Mouse (Mus musculus) heart, embryonic 16.5 days (tissue): Measurements from ENCODE around the gene Hunk. TPM values are rescaled to one million over a fixed set of nuclear protein-coding genes. Genes with fewer than 3 reads are reported as not detected.

ENCODE experiments used
- ATAC-seq: fragments of 200-750 bp; cut with Nextera tagmentation; replicated peaks from 2 replicates; pipeline ENCODE4 v1.8.0; 2017; ENCODE audit warnings: moderate number of reproducible peaks; ENCODE audit not compliant: insufficient read depth, low FRiP score; ENCODE audit errors: extremely low read depth
- H3K27ac ChIP-seq: fragments of 300-500 bp; sonication (generic); 2 replicates; pipeline ENCODE4 v1.5.1; 2014; ENCODE audit warnings: mild to moderate bottlenecking, low read length, control low read depth, moderate library complexity
- H3K27me3 ChIP-seq: fragments of 300-500 bp; sonication (generic); 2 replicates; pipeline ENCODE4 v1.6.1; 2014; ENCODE audit warnings: low read length, mixed read lengths; ENCODE audit not compliant: control insufficient read depth, insufficient read depth
- H3K36me3 ChIP-seq: fragments of 300-500 bp; sonication (generic); 2 replicates; pipeline ENCODE4 v1.6.1; 2014; ENCODE audit not compliant: control insufficient read depth, insufficient read depth
- H3K4me1 ChIP-seq: fragments of 300-500 bp; sonication (generic); 2 replicates; pipeline ENCODE4 v1.6.1; 2014; ENCODE audit warnings: low read length, mixed read lengths; ENCODE audit not compliant: control insufficient read depth, insufficient read depth
- H3K4me2 ChIP-seq: fragments of 300-500 bp; sonication (generic); 2 replicates; pipeline ENCODE4 v1.6.1; 2014; ENCODE audit warnings: low read depth, mild to moderate bottlenecking, control low read depth, low read length
- H3K4me3 ChIP-seq: fragments of 300-500 bp; sonication (generic); 2 replicates; pipeline ENCODE4 v1.5.1; 2014; ENCODE audit warnings: mild to moderate bottlenecking, control low read depth, low read length
- H3K9ac ChIP-seq: fragments of 300-500 bp; sonication (generic); 2 replicates; pipeline ENCODE4 v1.6.1; 2014; ENCODE audit warnings: low read length, control low read depth
- H3K9me3 ChIP-seq: fragments of 300-500 bp; sonication (generic); replicated peaks from 2 replicates; pipeline ENCODE4 v1.6.1; 2016; ENCODE audit warnings: low read length; ENCODE audit not compliant: control insufficient read depth
- WGBS: fragments of 180-500 bp; shearing (Covaris S2); extraction: QIAGEN DNeasy Blood & Tissue Kit; methylation state at CpG from one replicate; pipeline ENCODE4 v1.1.7; 2014; 5-methylcytosine and 5-hydroxymethylcytosine counted together
- polyA plus RNA-seq: library from polyadenylated mRNA; unstranded; fragments of >200 nt; fragmentation: Nextera tagmentation; extraction: Ambion mirVana; gene quantifications from 2 replicates; pipeline ENCODE4 v1.2.1, GENCODE M21; 2015

Hunk gene
- polyA plus RNA-seq, 1 experiment from 2014 or later = 7.2 TPM

- ATAC-seq = no peak
- Histone ChIP-seq H3K9ac (no peak overlapping the region), H3K4me3 (no peak overlapping the region), H3K9me3 (no peaks in the 10 kb centered on the region), H3K27ac (no peak overlapping the region), H3K4me2 (no peak overlapping the region), H3K36me3 (no peaks in the 10 kb centered on the region), H3K27me3 (no peaks in the 10 kb centered on the region), H3K4me1 (peaks cover 4% of the 10 kb centered on the region; the same call in 1 of the 2 replicates)
- WGBS = 51% methylated on average over 9 of the region's 9 CpGs
These were observed 131.2 kb downstream of the Hunk start for GRCm38 (mm10) chr16:90517041-90517440.

DNA sequence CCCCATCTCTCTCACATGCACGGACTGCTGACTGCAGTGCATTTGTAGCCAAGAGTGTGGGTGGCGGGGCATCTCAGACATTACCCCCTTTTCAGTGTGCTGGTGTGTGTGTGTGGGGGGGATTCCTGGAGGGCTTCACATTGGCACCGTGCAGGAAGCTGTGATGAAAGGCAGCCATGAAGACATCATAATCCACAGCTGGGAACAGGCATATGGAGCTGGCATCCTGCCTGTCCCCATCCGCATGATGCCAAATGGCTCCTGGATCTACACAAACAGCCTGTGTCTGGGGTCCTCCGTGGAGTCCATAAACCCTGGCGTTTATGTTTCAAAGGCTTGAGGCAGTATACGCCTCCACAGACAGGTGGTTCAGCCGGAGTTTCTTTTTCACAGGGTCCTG is 132.4 kb downstream of the Hunk start:
- Histone ChIP-seq H3K4me1 (peaks cover 4% of the 10 kb centered on the region; the same call in 1 of the 2 replicates), H3K36me3 (no peaks in the 10 kb centered on the region), H3K9me3 (no peaks in the 10 kb centered on the region), H3K27ac (no peak overlapping the region), H3K27me3 (no peaks in the 10 kb centered on the region), H3K9ac (no peak overlapping the region), H3K4me3 (no peak overlapping the region), H3K4me2 (no peak overlapping the region)
- no peak for ATAC-seq
- WGBS = 72% methylated on average over 8 of the region's 8 CpGs

DNA sequence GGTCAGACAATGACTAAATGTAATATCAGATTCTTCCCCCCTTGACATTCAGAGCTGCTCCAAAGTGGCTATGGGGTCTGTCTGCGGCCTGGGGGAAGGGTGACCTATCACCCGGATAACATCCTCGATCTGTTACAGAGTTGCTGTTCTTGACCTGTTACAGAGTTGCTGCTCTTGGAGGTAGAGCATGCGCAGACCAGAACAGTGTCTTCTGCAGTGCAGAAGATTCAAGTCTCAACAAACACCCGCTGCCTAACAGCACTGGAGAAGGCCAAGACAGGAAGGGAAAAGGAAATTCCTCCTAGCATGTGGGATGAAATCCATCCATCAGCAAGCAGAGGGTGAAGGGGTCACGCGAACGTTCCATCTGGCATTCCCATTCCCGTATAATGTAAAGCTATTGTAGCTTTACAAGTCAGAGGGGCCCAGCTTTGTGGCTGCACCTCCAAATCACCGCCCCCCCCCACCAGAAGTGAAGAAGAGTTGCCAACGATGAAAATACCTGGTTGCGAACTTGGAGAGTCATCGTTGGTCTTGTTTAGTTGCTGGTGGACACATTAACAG is 133.0 kb downstream of the Hunk start:
- Histone ChIP-seq H3K27me3 (no peaks in the 10 kb centered on the region), H3K9me3 (no peaks in the 10 kb centered on the region), H3K9ac (no peak overlapping the region), H3K4me1 (peaks cover 4% of the 10 kb centered on the region; the same call in 1 of the 2 replicates), H3K36me3 (no peaks in the 10 kb centered on the region), H3K4me2 (no peak overlapping the region), H3K4me3 (no peak overlapping the region), H3K27ac (no peak overlapping the region)
- 61% methylated on average over 13 of the region's 13 CpGs for WGBS
- no peak for ATAC-seq

DNA sequence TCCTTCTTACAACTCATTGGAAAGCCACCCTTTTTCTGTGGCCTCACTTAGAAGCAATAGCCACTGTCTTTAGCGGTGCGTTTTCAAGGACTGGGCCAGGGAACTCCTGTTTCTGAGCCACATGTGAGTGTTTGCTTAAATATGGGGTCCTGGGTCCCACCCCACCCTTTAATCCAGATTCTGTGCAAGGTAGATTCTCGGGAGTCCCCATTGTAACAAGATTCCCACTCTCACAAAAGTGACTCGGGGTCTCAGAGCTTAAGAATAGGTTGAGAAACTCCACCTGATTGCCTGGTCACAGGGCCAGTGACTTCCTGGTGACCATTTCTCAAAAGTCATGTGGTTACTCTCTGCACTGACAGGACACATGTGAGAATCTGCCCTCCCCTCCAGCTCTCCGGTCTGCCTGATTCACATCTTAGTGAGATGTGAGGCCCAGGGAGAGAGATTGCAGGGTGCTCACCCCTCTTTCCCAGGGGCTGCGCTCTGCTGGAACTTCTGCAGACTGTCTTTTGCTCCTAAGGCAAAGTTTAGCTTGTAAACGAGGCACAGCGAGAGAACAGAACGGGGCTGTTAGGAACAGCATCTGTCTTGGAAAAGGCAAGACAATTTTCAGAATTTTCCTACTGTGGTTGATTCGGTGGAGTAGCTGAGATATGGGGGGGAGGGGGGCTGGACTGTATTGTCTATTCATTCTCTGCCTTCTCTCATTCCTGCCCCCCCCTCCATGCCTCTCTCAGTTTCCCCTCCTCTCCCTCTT is 135.6 kb downstream of the Hunk start:
- Histone ChIP-seq H3K27ac (no peak overlapping the region), H3K4me3 (no peak overlapping the region), H3K9me3 (no peaks in the 10 kb centered on the region), H3K4me2 (no peak overlapping the region), H3K4me1 (peaks cover 4% of the 10 kb centered on the region; the same call in 1 of the 2 replicates), H3K9ac (no peak overlapping the region), H3K27me3 (no peaks in the 10 kb centered on the region), H3K36me3 (no peaks in the 10 kb centered on the region)
- no peak for ATAC-seq
- WGBS = 30% methylated on average over 10 of the region's 10 CpGs

GRCm38 (mm10) chr16:90521951-90522255 is 136.1 kb downstream of the Hunk start:
- 41% methylated on average over 3 of the region's 3 CpGs for whole genome bisulfite sequencing
- no peak for ATAC-seq

DNA sequence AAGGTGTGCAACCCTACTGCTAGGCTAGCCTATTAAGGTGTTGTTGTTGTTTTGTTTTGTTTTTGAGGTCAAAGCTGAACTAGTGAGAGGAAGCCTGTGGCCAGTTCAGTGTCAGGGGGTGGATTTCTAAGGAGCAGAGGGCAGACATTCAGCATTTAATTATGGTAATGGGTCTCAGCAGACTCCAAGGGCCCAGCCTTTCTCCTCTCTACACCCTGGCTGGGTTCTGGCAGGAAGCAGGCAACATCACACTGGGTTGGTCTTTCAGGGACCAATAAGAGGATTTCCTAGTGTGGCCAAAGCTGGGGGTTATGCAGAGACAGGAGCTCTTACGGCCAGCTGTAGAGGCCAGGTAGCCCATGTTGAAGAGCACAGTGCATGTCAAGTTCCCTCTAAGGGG is 136.8 kb downstream of the Hunk start:
- H3K4me1 ChIP-seq = no peaks in the 10 kb centered on the region
- H3K27me3 ChIP-seq = no peaks in the 10 kb centered on the region
- no peak for ATAC-seq
- no peak overlapping the region for H3K4me2 ChIP-seq
- H3K9ac ChIP-seq = no peak overlapping the region
- H3K9me3 ChIP-seq = no peaks in the 10 kb centered on the region
- H3K4me3 ChIP-seq = no peak overlapping the region
- H3K36me3 ChIP-seq = no peaks in the 10 kb centered on the region
- 60% methylated on average over 1 of the region's 1 CpGs for WGBS
- no peak overlapping the region for H3K27ac ChIP-seq

More at GRCm38 (mm10) chr16:90521951-90522255, 136.1 kb downstream of the Hunk start:
- H3K36me3 ChIP-seq = no peaks in the 10 kb centered on the region
- no peak overlapping the region for H3K9ac ChIP-seq
- no peak overlapping the region for H3K27ac ChIP-seq
- H3K4me2 ChIP-seq = no peak overlapping the region
- H3K9me3 ChIP-seq = no peaks in the 10 kb centered on the region
- no peaks in the 10 kb centered on the region for H3K27me3 ChIP-seq
- no peak overlapping the region for H3K4me3 ChIP-seq
- H3K4me1 ChIP-seq = peaks cover 3% of the 10 kb centered on the region; the same call in 1 of the 2 replicates

GRCm38 (mm10) chr16:90523373-90523772 is 137.6 kb downstream of the Hunk start:
- H3K4me2 ChIP-seq = no peak overlapping the region
- no peak overlapping the region for H3K4me3 ChIP-seq
- no peak overlapping the region for H3K27ac ChIP-seq
- H3K36me3 ChIP-seq = no peaks in the 10 kb centered on the region
- H3K9ac ChIP-seq = no peak overlapping the region
- ATAC-seq = no peak
- H3K27me3 ChIP-seq = no peaks in the 10 kb centered on the region
- H3K9me3 ChIP-seq = no peaks in the 10 kb centered on the region
- no peaks in the 10 kb centered on the region for H3K4me1 ChIP-seq
- WGBS = 36% methylated on average over 6 of the region's 6 CpGs

DNA sequence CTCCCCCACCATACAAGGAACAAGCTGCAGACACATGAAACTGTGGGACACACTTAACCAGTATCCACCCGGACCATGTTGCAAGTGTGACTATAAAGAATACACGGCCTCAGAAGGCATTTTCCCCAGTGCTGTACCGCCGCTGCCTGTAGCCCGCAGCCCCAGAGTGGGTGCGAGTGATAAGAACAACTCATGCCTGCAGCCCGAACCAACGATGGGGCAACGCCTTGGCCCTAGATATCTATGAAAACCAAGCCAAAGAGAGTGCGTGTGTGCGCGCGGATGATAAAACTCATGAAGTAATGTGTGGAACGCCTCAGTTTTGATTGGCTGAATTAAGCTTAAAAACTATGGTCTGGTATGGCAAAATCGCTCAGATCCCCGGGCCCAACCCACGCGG is 138.1 kb downstream of the Hunk start:
- Histone ChIP-seq H3K9me3 (no peaks in the 10 kb centered on the region), H3K4me1 (no peaks in the 10 kb centered on the region), H3K4me2 (no peak overlapping the region), H3K9ac (no peak overlapping the region), H3K36me3 (no peaks in the 10 kb centered on the region), H3K27me3 (no peaks in the 10 kb centered on the region), H3K4me3 (no peak overlapping the region), H3K27ac (no peak overlapping the region)
- ATAC-seq = no peak
- 77% methylated on average over 18 of the region's 18 CpGs for WGBS

GRCm38 (mm10) chr16:90524393-90524792 is 138.6 kb downstream of the Hunk start:
- H3K27ac ChIP-seq = no peak overlapping the region
- ATAC-seq = no peak
- no peak overlapping the region for H3K4me3 ChIP-seq
- no peaks in the 10 kb centered on the region for H3K36me3 ChIP-seq
- H3K27me3 ChIP-seq = no peaks in the 10 kb centered on the region
- H3K9ac ChIP-seq = no peak overlapping the region
- H3K9me3 ChIP-seq = no peaks in the 10 kb centered on the region
- H3K4me1 ChIP-seq = no peaks in the 10 kb centered on the region
- H3K4me2 ChIP-seq = no peak overlapping the region
- 96% methylated on average over 18 of the region's 18 CpGs for WGBS
